Mouse (Mus musculus): ENCODE measurements at regions not wholly inside any gene's neighbourhood (a gene's known extent, or its start where the extent isn't known, plus 50 kb on each side); places are given as distances from the start of the nearest gene placed in this dataset.
A peak's percentile ranks its signal among the peaks of the same experiment; 100 is the strongest.

DNA sequence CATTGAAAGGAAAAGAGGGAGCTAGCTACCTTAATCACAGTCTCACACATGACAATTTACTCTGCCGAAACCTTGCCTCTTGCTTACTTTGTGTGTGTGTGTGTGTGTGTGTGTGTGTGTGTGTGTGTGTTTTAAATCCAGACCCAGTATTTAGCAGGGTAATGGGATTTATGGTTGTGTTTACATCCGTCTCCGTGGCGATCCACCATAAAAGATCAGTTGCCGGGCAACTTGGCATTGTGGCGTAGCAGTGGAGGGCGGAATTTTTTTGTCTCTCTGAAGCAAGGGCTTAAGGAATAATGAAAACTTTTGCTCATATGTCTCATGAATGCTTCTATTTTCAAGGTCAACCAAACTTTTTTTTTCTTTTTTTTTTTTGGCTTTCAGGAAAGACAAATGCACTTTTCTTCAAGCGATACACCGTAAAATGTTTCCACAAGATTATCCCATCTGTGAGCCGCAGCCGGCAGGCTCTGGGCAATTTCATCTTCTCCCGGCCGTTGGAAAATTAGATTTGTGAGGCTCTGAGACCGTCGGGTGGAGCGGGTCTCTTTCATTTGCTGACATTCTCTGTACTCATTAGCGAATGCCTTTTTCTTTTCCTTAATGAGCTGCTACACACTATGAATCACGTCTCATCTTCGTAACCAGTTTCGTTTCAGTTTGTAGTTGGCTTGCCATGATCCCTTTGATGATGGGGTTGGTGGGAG, 53.9 kb upstream of the Ptch1 start:
- H3K36me3 ChIP-seq (ENCODE audit: control insufficient read depth, insufficient read depth), result no peaks in the 10 kb centered on the region
- no peak overlapping the region for H3ac ChIP-seq (ENCODE audit: control insufficient read depth, insufficient read length)
- TF ChIP-seq CEBPB (IDR thresholded peaks at IDR 0.05; ENCODE audit: insufficient read depth, poor library complexity, severe bottlenecking) (no peak), MAX (IDR thresholded peaks at IDR 0.05; ENCODE audit: low read depth) (no peak), REST (IDR thresholded peaks at IDR 0.05; ENCODE audit: insufficient read depth, insufficient read length) (no peak), POLR2A (IDR thresholded peaks at IDR 0.05; ENCODE audit: insufficient read length, low read depth) (no peak), E2F4 (IDR thresholded peaks at IDR 0.05; ENCODE audit: insufficient read depth) (no peak)
- peak overlapping the region; percentile 53 for H3K4me2 ChIP-seq (ENCODE audit: low read depth)
- H3K27me3 ChIP-seq (ENCODE audit: control insufficient read depth, insufficient read depth, insufficient read length), result peaks cover 5% of the 10 kb centered on the region
- no peak overlapping the region for H3K4me3 ChIP-seq
- H3K79me2 ChIP-seq (ENCODE audit: control insufficient read depth, insufficient read depth), result no peaks in the 10 kb centered on the region

DNA sequence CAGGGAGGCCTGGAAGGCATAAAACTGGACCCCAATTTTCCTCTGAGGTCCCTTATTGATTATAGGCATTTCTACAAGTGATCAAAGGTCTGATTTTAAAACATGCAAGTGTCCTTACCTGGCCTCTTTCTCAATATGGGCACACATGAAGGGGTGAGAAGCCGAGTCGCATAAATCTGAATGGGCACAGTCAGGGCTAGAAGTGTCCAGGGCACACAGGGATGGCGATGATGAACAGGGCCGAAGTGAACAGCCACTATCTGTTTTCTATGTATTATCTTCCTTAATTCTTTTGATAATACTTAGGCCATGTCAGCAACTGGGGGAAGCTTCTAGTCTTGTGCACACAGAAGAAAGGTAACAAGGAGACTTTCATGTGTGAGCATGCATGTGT, 54.5 kb upstream of the Ptch1 start:
- no peak overlapping the region for H3ac ChIP-seq (ENCODE audit: control insufficient read depth, insufficient read length)
- H3K79me2 ChIP-seq (ENCODE audit: control insufficient read depth, insufficient read depth), result no peaks in the 10 kb centered on the region
- H3K36me3 ChIP-seq (ENCODE audit: control insufficient read depth, insufficient read depth), result no peaks in the 10 kb centered on the region
- H3K4me3 ChIP-seq, result no peak overlapping the region
- TF ChIP-seq MAX (IDR thresholded peaks at IDR 0.05; ENCODE audit: low read depth) (no peak), USF1 (IDR thresholded peaks at IDR 0.05; ENCODE audit: low read depth) (no peak), CEBPB (IDR thresholded peaks at IDR 0.05; ENCODE audit: insufficient read depth, poor library complexity, severe bottlenecking) (no peak)
- H3K4me2 ChIP-seq (ENCODE audit: low read depth), result peak overlapping the region; percentile 53
- H3K27me3 ChIP-seq (ENCODE audit: control insufficient read depth, insufficient read depth, insufficient read length), result peaks cover 5% of the 10 kb centered on the region

DNA sequence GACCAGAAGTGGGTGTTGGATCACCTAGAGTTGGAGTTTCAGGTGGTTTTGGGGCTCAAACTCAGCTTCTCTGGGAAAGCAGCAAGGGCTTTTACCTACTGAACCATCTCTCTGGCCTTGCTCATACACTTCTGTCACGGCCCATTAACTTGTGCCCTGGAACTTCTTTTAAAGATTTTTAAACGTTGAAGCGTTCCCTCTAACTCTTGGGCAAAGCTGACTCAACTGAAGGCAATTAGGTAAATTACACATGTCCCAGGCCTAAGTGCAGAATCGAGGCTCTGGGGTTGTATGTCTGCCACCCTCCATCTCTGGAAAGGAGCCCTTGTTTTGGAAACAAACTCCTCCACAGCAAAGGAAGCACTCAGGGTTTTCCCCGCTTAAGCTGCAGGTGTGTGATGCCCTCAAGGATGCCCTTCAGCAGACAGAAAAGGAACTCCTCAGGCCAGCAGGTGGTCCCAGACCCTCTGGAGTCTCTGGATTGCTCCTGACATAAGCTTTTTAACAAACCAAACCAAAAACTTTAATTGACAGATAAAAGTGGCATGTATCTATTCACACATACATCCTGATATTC, 58.5 kb upstream of the Ptch1 start:
- no peaks in the 10 kb centered on the region for H3K36me3 ChIP-seq (ENCODE audit: control insufficient read depth, insufficient read depth)
- no peak overlapping the region for H3K4me2 ChIP-seq (ENCODE audit: low read depth)
- no peak overlapping the region for H3K4me3 ChIP-seq
- H3K79me2 ChIP-seq (ENCODE audit: control insufficient read depth, insufficient read depth), result no peaks in the 10 kb centered on the region
- no peak overlapping the region for H3ac ChIP-seq (ENCODE audit: control insufficient read depth, insufficient read length)
- no peaks in the 10 kb centered on the region for H3K27me3 ChIP-seq (ENCODE audit: control insufficient read depth, insufficient read depth, insufficient read length)
- TF ChIP-seq MAX (IDR thresholded peaks at IDR 0.05; ENCODE audit: low read depth) (no peak), POLR2AphosphoS2 (IDR thresholded peaks at IDR 0.05; ENCODE audit: insufficient read length, low read depth) (no peak), MYOD1 (IDR thresholded peaks at IDR 0.05; ENCODE audit: control insufficient read depth in 1 of 3, insufficient read length in 2 of 3, low read depth in 2 of 3) (no peak), POLR2A (IDR thresholded peaks at IDR 0.05; ENCODE audit: insufficient read length, low read depth) (no peak), CEBPB (IDR thresholded peaks at IDR 0.05; ENCODE audit: insufficient read depth, poor library complexity, severe bottlenecking) (no peak), REST (IDR thresholded peaks at IDR 0.05; ENCODE audit: insufficient read depth, insufficient read length) (no peak), TCF12 (IDR thresholded peaks at IDR 0.05; ENCODE audit: insufficient read depth, poor library complexity, severe bottlenecking) (no peak), SRF (IDR thresholded peaks at IDR 0.05; ENCODE audit: control insufficient read depth, insufficient read length, low read depth) (no peak), TCF3 (IDR thresholded peaks at IDR 0.05; ENCODE audit: insufficient read length, low read depth) (no peak), USF1 (IDR thresholded peaks at IDR 0.05; ENCODE audit: low read depth) (no peak), MYOG (IDR thresholded peaks at IDR 0.05; ENCODE audit: control insufficient read depth in 1 of 3, insufficient read depth in 1 of 3, insufficient read length in 2 of 3, low read depth in 2 of 3) (no peak), E2F4 (IDR thresholded peaks at IDR 0.05; ENCODE audit: insufficient read depth) (no peak)

DNA sequence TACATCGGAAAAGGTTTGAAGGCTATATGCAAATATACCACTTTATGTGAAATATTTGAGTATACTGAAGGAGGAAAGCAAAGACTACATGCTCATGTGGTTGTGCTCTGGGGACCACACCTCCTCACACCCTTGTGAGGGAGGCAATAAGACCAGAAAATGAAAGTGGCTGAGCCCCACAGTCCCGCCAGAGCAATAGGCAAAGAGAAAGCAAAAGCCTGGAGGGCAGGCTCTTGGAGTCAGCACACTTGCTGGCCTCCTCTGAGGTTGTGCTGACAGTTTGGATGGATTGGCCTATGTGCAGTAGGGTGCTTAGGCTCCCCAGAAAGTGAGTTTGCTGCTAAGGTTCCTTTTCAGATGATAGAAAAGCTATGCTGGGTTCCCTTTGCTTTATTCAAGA, 60.9 kb upstream of the Ptch1 start:
- Histone ChIP-seq H3K4me2 (ENCODE audit: low read depth) (no peak overlapping the region), H3K4me3 (no peak overlapping the region), H3K79me2 (ENCODE audit: control insufficient read depth, insufficient read depth) (no peaks in the 10 kb centered on the region), H3K36me3 (ENCODE audit: control insufficient read depth, insufficient read depth) (no peaks in the 10 kb centered on the region), H3K27me3 (ENCODE audit: control insufficient read depth, insufficient read depth, insufficient read length) (no peaks in the 10 kb centered on the region), H3ac (ENCODE audit: control insufficient read depth, insufficient read length) (no peak overlapping the region)
- TF ChIP-seq MYOD1 (IDR thresholded peaks at IDR 0.05; ENCODE audit: control insufficient read depth in 1 of 3, insufficient read length in 2 of 3, low read depth in 2 of 3), result no peak
- no peak for TF ChIP-seq POLR2A (IDR thresholded peaks at IDR 0.05; ENCODE audit: insufficient read length, low read depth)
- TF ChIP-seq TCF3 (IDR thresholded peaks at IDR 0.05; ENCODE audit: insufficient read length, low read depth), result no peak
- no peak for TF ChIP-seq CEBPB (IDR thresholded peaks at IDR 0.05; ENCODE audit: insufficient read depth, poor library complexity, severe bottlenecking)

DNA sequence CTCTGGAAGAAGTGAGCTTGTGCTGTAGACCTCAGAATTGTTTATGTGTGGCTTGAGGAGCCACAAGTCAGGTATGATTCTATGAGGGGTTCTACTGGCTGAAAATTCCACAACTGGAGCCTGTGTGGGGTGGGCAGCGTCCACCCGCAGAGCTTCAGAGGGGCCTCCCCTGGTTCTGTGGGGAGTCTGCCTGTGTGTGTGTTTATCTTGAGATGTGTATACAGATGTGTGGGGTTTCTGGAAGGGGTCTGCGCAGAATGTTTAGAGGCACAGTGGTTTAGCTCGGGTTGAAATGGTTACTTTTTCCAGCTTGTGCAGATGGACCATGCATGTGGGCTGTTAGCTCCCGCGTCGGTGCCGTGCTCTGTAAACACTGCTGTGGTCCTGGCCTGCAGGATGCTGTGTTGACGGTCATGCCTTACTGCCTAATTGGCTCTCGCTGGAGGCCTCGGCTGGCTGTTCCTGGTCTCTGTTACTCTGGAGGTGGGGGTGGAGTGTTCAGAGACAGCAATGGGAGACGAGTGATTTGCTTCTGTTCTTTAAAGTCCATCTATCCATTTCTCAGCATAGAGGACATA, 68.3 kb upstream of the Ptch1 start:
- H3K79me2 ChIP-seq (ENCODE audit: control insufficient read depth, insufficient read depth), result no peaks in the 10 kb centered on the region
- H3K27me3 ChIP-seq (ENCODE audit: control insufficient read depth, insufficient read depth, insufficient read length), result no peaks in the 10 kb centered on the region
- TF ChIP-seq MYOD1 (IDR thresholded peaks at IDR 0.05; ENCODE audit: control insufficient read depth in 1 of 3, insufficient read length in 2 of 3, low read depth in 2 of 3) (no peak), E2F4 (IDR thresholded peaks at IDR 0.05; ENCODE audit: insufficient read depth) (no peak), USF1 (IDR thresholded peaks at IDR 0.05; ENCODE audit: low read depth) (no peak), POLR2A (IDR thresholded peaks at IDR 0.05; ENCODE audit: insufficient read length, low read depth) (no peak), MYOG (IDR thresholded peaks at IDR 0.05; ENCODE audit: control insufficient read depth in 1 of 3, insufficient read depth in 1 of 3, insufficient read length in 2 of 3, low read depth in 2 of 3) (no peak), MAX (IDR thresholded peaks at IDR 0.05; ENCODE audit: low read depth) (no peak), POLR2AphosphoS2 (IDR thresholded peaks at IDR 0.05; ENCODE audit: insufficient read length, low read depth) (no peak), TCF12 (IDR thresholded peaks at IDR 0.05; ENCODE audit: insufficient read depth, poor library complexity, severe bottlenecking) (no peak), CEBPB (IDR thresholded peaks at IDR 0.05; ENCODE audit: insufficient read depth, poor library complexity, severe bottlenecking) (no peak), TCF3 (IDR thresholded peaks at IDR 0.05; ENCODE audit: insufficient read length, low read depth) (no peak), SRF (IDR thresholded peaks at IDR 0.05; ENCODE audit: control insufficient read depth, insufficient read length, low read depth) (no peak), REST (IDR thresholded peaks at IDR 0.05; ENCODE audit: insufficient read depth, insufficient read length) (no peak)
- no peak overlapping the region for H3K4me2 ChIP-seq (ENCODE audit: low read depth)
- H3K36me3 ChIP-seq (ENCODE audit: control insufficient read depth, insufficient read depth), result no peaks in the 10 kb centered on the region
- H3K4me3 ChIP-seq, result no peak overlapping the region
- H3ac ChIP-seq (ENCODE audit: control insufficient read depth, insufficient read length), result no peak overlapping the region
